Mouse (Mus musculus) neutrophil, adult 5-6 weeks (primary cell): ENCODE results near the gene Cend1. TPM values are rescaled to one million over a fixed set of nuclear protein-coding genes. Genes with fewer than 3 reads are reported as not detected.
"Not testable (repeated sequence)": the region's sequence is repeated elsewhere in the genome, so short reads cannot be mapped to it uniquely, and the experiment has no call there.

ENCODE experiments used
- ATAC-seq: fragments of 151-379, 151-347 bp; 2 replicates; pipeline ENCODE4 v1.8.0; 2017; ENCODE audit warnings: mild to moderate bottlenecking, moderate TSS enrichment; ENCODE audit not compliant: insufficient number of reproducible peaks, poor library complexity, low FRiP score, severe bottlenecking; ENCODE audit errors: extremely low read depth
- total RNA-seq: library from RNA; stranded (forward); fragments of 200-1000 nt; gene quantifications from 2 replicates; pipeline ENCODE4 v1.2.3, GENCODE M21; 2017

The Cend1 gene
- total RNA-seq, 1 experiment from 2014 or later = not detected

- no peak for ATAC-seq
Observed at GRCm38 (mm10) chr7:141451928-141452327, 22.6 kb upstream of the Cend1 start.

GRCm38 (mm10) chr7:141447110-141447991 is 18.1 kb upstream of the Cend1 start, which contains the start of gene Rplp2:
TSS of gene Rplp2 (plus strand) at chr7:141447370.
- peak; percentile 89 for ATAC-seq

- ATAC-seq = not testable (repeated sequence)
Observed at GRCm38 (mm10) chr7:141446374-141446773, 17.1 kb upstream of the Cend1 start.

GRCm38 (mm10) chr7:141443828-141444237 is 14.5 kb upstream of the Cend1 start, which contains the start of gene Pidd1:
TSS of gene Pidd1 (minus strand) at chr7:141444025.
- ATAC-seq = no peak

GRCm38 (mm10) chr7:141443081-141443821 is 14.0 kb upstream of the Cend1 start:
- ATAC-seq = no peak

- ATAC-seq = no peak
Observed at GRCm38 (mm10) chr7:141442199-141442598, 12.9 kb upstream of the Cend1 start.

- ATAC-seq = no peak
Observed at GRCm38 (mm10) chr7:141441460-141441859, 12.2 kb upstream of the Cend1 start.

GRCm38 (mm10) chr7:141440613-141441012 is 11.3 kb upstream of the Cend1 start:
- peak; percentile 15; the same call in 1 of the 2 replicates for ATAC-seq

- ATAC-seq = no peak
Observed at GRCm38 (mm10) chr7:141439811-141440210, 10.5 kb upstream of the Cend1 start.

GRCm38 (mm10) chr7:141439140-141439679 is 9.9 kb upstream of the Cend1 start:
- ATAC-seq = no peak

GRCm38 (mm10) chr7:141438201-141438968 is 9.1 kb upstream of the Cend1 start:
- no peak for ATAC-seq

- ATAC-seq = peak; percentile 56
Observed at GRCm38 (mm10) chr7:141437178-141438120, 8.2 kb upstream of the Cend1 start, which contains the start of gene Slc25a22. TSS of gene Slc25a22 (minus strand) at chr7:141437892.

- ATAC-seq = no peak
Observed at GRCm38 (mm10) chr7:141436523-141436892, 7.2 kb upstream of the Cend1 start.

- ATAC-seq = no peak
Observed at GRCm38 (mm10) chr7:141435856-141436522, 6.7 kb upstream of the Cend1 start.

GRCm38 (mm10) chr7:141435129-141435855 is 6.0 kb upstream of the Cend1 start:
- peak; percentile 55 for ATAC-seq

- no peak for ATAC-seq
Observed at GRCm38 (mm10) chr7:141434464-141434863, 5.2 kb upstream of the Cend1 start.
